31 mouse cellular contexts compared by ENCODE assay signal in the genomic region with DNA sequence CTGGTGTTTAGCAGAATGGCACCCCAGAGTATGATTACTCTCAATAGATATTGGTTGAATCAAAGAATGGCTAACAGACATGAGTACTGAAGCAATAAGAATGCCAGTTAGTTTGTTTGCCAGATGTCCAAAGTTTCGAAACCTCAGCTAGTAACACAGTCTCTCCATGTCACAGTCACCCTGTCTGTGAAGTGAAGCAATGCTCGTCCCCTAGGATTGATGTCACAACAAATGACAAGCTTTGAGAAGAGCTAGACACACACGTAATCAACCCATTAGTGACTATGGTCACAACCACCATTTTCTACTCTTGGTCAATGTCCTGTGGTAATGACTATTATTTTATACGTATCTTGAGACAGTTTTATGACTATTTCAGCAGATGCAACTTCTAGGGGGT.
DNase-seq lines count a peak whose midpoint lies in the region; ATAC-seq and TF ChIP-seq lines count a peak whose summit lies in the region.
"Had no signal": no experiment of that assay in that cellular context is flagged by ENCODE, and none has a peak within 500 bp of the region (broad histone marks: within the 10 kb centered on the region; RNA-seq: fewer than 3 reads in every experiment).

No protein-coding gene starts in this region.

- no peak for DNase-seq in liver, postnatal 0 days
- no peak for DNase-seq in liver
- peak; percentile 34 for DNase-seq in lung, postnatal 14 days
- no peak for DNase-seq in urinary bladder, postnatal 14 days (ENCODE audit: low spot score)
- DNase-seq in kidney, adult 11 months: no peak
- DNase-seq: adrenal gland, postnatal 25 days; cerebellum, adult 18-20 months; cerebellum, postnatal 10 days; forebrain, postnatal 0 days; gastrocnemius, postnatal 10 days; heart, postnatal 36 days; kidney, adult 18-20 months; kidney, postnatal 36 days; left cerebral cortex, postnatal 4 days; spleen, adult 18-20 months; thymus, postnatal 14 days had no signal

- H3K4me1 ChIP-seq in liver, postnatal 0 days (ENCODE audit: insufficient read depth): no peaks in the 10 kb centered on the region
- no peaks in the 10 kb centered on the region for H3K4me1 ChIP-seq in hindbrain, embryonic 12.5 days
- H3K4me1 ChIP-seq: liver, embryonic 15.5 days; midbrain, embryonic 15.5 days had no signal

- H3K9me3 ChIP-seq in liver, postnatal 0 days (ENCODE audit: low read length): no peaks in the 10 kb centered on the region
- no peaks in the 10 kb centered on the region for H3K9me3 ChIP-seq in hindbrain, embryonic 12.5 days (replicated peaks)
- H3K9me3 ChIP-seq: forebrain, embryonic 12.5 days; liver, embryonic 15.5 days; midbrain, embryonic 10.5 days; midbrain, embryonic 15.5 days; neural tube, embryonic 15.5 days had no signal

- WGBS in liver, postnatal 0 days (ENCODE audit: insufficient replicate concordance): 64% methylated on average over 4 of the region's 4 CpGs
- 87% methylated on average over 4 of the region's 4 CpGs for WGBS in hindbrain, embryonic 12.5 days

- H3K36me3 ChIP-seq in liver, postnatal 0 days (replicated peaks; ENCODE audit: insufficient read depth, low read length): no peaks in the 10 kb centered on the region
- no peaks in the 10 kb centered on the region for H3K36me3 ChIP-seq in hindbrain, embryonic 12.5 days
- H3K36me3 ChIP-seq: forebrain, embryonic 12.5 days; liver, embryonic 15.5 days; midbrain, embryonic 10.5 days; midbrain, embryonic 15.5 days; neural tube, embryonic 15.5 days had no signal

- H3K27me3 ChIP-seq in liver, postnatal 0 days (ENCODE audit: insufficient read depth, low read length): no peaks in the 10 kb centered on the region
- H3K27me3 ChIP-seq in hindbrain, embryonic 12.5 days: no peaks in the 10 kb centered on the region
- H3K27me3 ChIP-seq: forebrain, embryonic 12.5 days; liver, embryonic 15.5 days; midbrain, embryonic 15.5 days; neural tube, embryonic 15.5 days had no signal

- no peak overlapping the region for H3K9ac ChIP-seq in liver, postnatal 0 days (replicated peaks)
- H3K9ac ChIP-seq in hindbrain, embryonic 12.5 days: no peak overlapping the region
- H3K9ac ChIP-seq: forebrain, embryonic 12.5 days; forebrain, postnatal 0 days; hindbrain, embryonic 14.5 days; liver, embryonic 15.5 days; midbrain, embryonic 15.5 days; neural tube, embryonic 15.5 days had no signal

- no peak overlapping the region for H3K4me2 ChIP-seq in liver, postnatal 0 days (ENCODE audit: low read depth, low read length)
- no peak overlapping the region for H3K4me2 ChIP-seq in hindbrain, embryonic 12.5 days (replicated peaks)
- H3K4me2 ChIP-seq: forebrain, embryonic 12.5 days; heart, embryonic 11.5 days; hindbrain, embryonic 14.5 days; liver, embryonic 15.5 days; midbrain, embryonic 15.5 days; neural tube, embryonic 15.5 days had no signal

- no peak overlapping the region for H3K4me3 ChIP-seq in liver, postnatal 0 days (ENCODE audit: low read depth, low read length)
- no peak overlapping the region for H3K4me3 ChIP-seq in hindbrain, embryonic 12.5 days
- H3K4me3 ChIP-seq: erythroblast, embryonic 14.5 days; forebrain, embryonic 12.5 days; layer of hippocampus, adult 2 months; left cerebral cortex, adult 2 months; liver, embryonic 15.5 days; midbrain, embryonic 10.5 days; midbrain, embryonic 15.5 days; neural tube, embryonic 15.5 days had no signal

- ATAC-seq in liver, postnatal 0 days: peak; percentile 65; the same call in 1 of the 2 replicates
- peak; percentile 93 for ATAC-seq in granulocyte monocyte progenitor cell, adult 5-6 weeks (replicated peaks; ENCODE audit: poor library complexity, severe bottlenecking)
- ATAC-seq in hindbrain, embryonic 12.5 days (ENCODE audit: low FRiP score): no peak
- ATAC-seq: activated CD4-positive, CD25-positive, alpha-beta regulatory T cell, adult 4 months; forebrain, postnatal 0 days; inflammation-experienced regulatory T-cells, adult 6 months; midbrain, embryonic 15.5 days had no signal

- no peak for TF ChIP-seq EP300 in liver, postnatal 0 days (IDR thresholded peaks at IDR 0.05; ENCODE audit: low read depth)

- no peak for TF ChIP-seq CTCF in liver, postnatal 0 days (IDR thresholded peaks at IDR 0.05; ENCODE audit: low read depth)

- no peak overlapping the region for H3K27ac ChIP-seq in liver, postnatal 0 days (ENCODE audit: low read depth)
- H3K27ac ChIP-seq in hindbrain, embryonic 12.5 days: no peak overlapping the region
- H3K27ac ChIP-seq: forebrain, embryonic 12.5 days; hindbrain, embryonic 14.5 days; layer of hippocampus, adult 2 months; left cerebral cortex, adult 2 months; liver, embryonic 15.5 days; macrophage; midbrain, embryonic 10.5 days; midbrain, embryonic 15.5 days; neural tube, embryonic 15.5 days had no signal
